Mouse (Mus musculus) thymus, postnatal 4 days (tissue): ENCODE data around the gene Txndc16.

Experiments
- DNase-seq: peaks from one replicate; pipeline ENCODE4 v3.0.0; 2021

The Txndc16 gene

GRCm38 (mm10) chr14:45153258-45153657 lies 66.9 kb downstream of the Txndc16 start:
- no peak for DNase-seq

GRCm38 (mm10) chr14:45142511-45142910 lies 77.6 kb downstream of the Txndc16 start:
- peak; percentile 66 for DNase-seq

DNA sequence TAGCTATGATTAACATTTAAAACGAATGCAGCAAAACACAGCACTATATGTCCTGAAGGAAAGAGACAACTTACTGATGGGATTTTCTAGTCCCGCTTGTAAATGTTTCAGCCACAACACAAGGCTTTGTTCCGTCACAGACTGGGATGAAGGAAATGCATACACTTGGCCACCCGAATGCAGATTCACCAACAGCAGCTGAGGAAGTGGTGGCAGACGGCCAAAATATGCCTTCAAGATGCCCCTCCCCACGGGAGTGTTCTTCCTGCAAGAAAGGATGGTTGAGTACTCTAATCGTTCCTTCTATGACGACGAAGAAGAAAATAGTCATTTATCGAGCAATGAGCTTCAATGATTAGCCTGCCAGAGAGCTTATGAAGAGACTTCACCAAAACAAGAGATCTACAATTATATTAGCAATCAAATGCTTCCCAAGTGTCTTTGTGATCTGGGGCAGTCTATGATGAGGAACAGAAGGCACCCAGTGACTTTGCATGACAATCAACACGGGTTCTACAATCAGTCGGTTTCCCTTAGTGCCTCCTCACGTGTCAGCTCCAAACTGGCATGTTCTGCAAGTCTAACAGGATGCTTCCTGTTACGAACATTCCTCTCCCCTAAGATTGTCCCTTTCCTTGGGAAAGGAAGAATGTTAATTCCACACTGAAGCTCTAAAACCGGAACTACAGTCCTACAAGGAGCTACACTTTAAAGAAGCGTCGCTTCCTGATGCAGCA lies 79.6 kb downstream of the Txndc16 start:
- no peak for DNase-seq

- DNase-seq, result no peak
These were observed 84.2 kb downstream of the Txndc16 start for GRCm38 (mm10) chr14:45135961-45136360.

- DNase-seq, result no peak
These were observed 84.6 kb downstream of the Txndc16 start for GRCm38 (mm10) chr14:45135560-45135959.

GRCm38 (mm10) chr14:45118359-45118758 lies 101.8 kb downstream of the Txndc16 start:
- DNase-seq, result no peak

DNA sequence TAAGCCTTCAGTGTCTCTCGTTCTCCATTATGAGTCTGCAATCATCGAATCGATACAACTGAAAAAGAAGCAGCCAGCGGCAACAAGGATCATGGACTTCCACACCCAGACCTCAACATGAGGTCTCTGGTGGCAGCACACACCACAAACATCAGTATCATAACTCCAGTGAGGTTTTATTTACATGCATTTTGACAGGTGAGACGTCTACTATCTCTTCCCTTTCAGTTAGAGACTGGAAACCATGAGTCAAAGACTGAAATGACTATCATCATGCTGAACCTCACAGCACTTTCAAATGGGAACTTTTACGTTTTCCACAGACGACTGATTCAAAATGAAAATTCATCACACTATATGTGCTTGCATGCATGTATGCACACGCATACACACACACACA lies 117.9 kb downstream of the Txndc16 start:
- no peak for DNase-seq

- DNase-seq, result no peak
These were observed 127.8 kb downstream of the Txndc16 start for GRCm38 (mm10) chr14:45092327-45092726.

DNA sequence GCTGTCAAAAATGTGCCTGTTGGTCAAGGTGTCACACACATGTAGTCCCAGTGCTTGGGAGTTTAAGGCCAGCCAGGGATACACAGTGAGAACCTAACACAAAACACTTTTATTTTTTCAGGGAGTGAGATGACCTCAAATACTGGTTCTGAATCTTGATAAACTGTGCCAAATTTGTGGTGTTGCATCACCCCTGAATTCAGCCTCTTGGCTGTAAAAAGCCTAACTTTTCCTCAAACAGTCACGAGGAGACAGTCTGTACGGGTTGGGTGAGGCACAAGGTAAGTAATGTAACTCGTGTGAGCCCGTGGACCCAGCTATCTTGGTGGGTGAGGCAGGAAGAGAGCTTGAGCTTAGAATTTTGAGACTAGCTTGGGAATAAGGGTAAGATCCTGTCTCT lies 130.1 kb downstream of the Txndc16 start:
- no peak for DNase-seq

DNA sequence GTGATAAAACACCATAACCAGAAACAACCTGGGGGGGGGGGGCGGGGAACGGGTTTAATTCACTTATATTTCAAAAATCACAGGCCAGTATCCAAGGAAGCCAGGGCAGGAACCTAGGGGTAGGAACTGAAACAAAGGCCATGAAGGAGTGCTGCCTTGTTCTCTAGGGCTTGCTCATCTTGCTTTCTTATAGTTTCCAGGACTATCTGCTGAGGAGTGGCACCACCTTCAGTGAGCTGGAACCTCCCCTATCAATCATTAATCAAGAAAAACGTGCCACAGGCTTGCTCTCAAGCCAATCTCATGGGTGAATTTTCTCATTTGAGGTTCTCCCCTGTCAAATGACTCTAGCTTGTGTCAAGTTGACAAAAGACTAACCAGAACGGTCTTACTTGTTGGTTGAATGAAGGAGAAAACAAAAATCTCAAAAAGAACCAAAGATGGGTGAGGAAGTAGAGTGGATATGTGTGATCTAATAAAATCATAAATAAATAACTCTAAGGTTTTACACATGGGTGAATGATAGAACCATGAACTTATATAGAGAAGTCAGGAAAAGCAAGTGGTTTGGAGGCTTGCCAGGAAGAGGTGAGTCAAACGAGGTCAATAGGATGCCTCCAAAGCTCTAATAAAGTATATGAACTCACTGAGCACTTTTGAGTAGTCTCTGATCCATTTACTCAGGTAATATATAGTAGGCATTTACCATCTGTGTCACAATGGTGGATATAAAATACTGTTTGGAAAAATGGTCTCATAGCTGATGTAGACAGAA lies 134.3 kb downstream of the Txndc16 start:
- DNase-seq, result no peak

DNA sequence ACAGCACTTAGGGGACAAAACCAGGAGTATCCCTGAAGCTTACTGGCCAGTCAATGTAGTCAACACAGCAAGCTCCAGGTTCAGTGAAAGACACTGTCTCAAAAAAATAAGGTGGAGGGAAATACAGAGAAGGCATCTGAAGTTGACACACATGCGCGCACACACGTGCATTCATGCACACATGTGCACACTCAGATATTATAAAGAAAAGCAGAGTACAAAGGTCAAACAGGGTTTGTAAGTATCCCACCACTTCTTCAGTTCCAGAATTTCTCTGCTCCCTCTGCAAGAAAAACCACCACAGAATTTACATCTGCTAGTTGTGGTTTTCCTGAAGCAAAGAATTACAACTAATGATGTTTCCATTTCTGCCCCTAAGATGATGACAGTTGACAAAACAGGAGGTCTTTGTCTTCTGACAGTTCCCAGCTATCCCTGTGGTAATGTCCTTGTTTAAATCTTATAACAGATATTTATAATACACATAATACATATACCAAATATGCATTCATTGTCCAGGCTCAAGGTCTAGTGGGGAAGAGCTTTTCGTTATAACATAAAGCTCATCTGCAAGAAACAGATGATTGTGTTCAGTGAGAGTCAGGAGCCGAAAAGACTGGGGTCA lies 135.4 kb downstream of the Txndc16 start:
- DNase-seq, result no peak

DNA sequence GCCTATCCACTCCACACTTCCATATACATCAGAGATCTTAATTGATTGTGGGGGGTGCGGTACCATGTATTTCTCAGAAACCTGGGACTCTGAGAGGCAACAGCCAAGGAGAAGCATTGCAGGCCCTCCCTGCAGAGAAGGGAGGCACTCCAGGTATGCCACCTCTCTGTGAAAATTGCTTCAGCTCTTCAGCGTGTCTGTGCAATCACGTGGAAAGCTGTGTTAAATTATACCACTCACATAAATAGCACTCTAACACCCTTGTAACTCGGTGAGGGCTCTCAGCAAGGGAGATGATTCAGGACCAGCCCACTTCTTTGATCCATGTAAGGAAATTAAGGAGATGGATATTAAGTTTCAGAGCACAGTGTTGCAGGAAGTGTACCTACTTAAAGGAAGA lies 136.6 kb downstream of the Txndc16 start:
- no peak for DNase-seq
